Mouse (Mus musculus) megakaryocyte, adult 5-6 weeks (primary cell): ENCODE measurements around the gene Mphosph8. TPM values are rescaled to one million over a fixed set of nuclear protein-coding genes. Genes with fewer than 3 reads are reported as not detected.
A peak's percentile ranks its signal among the peaks of the same experiment; 100 is the strongest.

ENCODE experiments used
- ATAC-seq: 2 replicates; pipeline ENCODE4 v1.8.0; 2016; ENCODE audit warnings: mild to moderate bottlenecking, inconsistent platforms; ENCODE audit not compliant: poor library complexity, severe bottlenecking
- total RNA-seq, 2 experiments: library from RNA; stranded (forward) in 1 of 2; stranded (reverse) in 1 of 2; fragments of 153-499, 151-499 nt in 1 of 2; fragments of 221-1000, 200-1000 nt in 1 of 2; gene quantifications; 2 replicates each; pipeline versions ENCODE4 v1.2.3 to v1.2.4; 2015 to 2017

Mphosph8 gene
- total RNA-seq (2015) (27.7 and 29.8 TPM in 2 replicates), total RNA-seq (2017) (22.9 and 32.1 TPM in 2 replicates)

DNA sequence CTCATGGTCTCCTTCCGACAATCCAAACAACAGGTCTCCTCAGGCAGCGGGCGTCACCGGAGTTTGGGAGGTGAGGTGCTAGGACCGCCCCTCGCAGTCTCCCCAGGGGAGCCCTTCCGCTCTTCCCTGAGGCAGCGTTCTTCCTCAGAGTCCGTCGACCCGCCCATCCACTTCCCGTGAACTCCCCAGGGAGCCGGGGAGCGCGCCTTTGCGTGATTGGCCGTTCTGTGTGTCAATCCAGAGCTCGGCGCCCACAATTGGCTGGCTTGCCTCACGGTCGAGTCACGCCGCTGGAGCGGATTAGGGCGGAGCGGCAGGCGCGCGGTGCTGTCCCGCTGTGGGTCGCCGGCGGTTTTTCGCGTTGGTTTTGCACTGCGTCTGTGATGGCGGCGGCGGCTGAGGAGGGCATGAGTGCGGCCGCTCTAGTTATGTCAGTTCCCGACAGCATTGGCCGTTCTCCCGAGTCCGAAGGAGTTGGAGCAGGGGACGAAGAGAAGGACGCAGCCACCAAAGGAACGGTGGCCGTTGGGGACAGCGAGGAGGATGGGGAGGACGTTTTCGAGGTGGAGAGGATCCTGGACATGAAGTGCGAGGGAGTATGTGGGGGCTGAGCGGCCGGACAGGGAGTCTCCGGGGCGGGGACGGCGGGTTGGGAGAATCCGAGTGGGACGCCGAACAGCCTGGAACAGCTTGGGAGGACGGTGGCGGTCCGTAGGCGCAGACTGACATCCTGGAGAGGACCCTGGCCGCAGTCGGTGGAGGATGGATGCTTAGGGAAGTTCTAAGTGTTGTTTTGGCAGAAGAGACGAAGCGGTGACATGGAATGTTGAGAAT is at the start of gene Mphosph8:
Mphosph8 (plus strand) TSS at position 280 of the 834 bp plus-strand sequence.
- ATAC-seq, result peak; percentile 99

DNA sequence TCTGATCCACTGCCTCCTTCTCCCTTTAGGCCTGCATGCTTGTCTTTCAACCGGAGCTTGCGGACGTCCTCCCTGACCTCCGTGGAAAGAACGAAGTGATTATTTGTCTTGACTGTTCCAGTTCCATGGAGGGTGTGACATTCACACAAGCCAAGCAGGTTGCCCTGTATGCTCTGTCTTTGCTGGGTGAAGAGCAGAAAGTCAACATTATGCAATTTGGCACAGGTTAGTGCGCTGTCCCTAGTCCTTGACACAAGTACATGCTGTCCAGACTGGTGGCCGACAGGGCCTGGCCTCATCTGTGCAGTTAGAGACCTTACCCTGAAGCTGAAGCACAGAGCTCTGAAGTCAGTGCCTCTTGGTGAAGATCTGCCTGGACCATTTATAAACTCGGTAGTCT is 47.6 kb upstream of the Mphosph8 start:
- no peak for ATAC-seq

DNA sequence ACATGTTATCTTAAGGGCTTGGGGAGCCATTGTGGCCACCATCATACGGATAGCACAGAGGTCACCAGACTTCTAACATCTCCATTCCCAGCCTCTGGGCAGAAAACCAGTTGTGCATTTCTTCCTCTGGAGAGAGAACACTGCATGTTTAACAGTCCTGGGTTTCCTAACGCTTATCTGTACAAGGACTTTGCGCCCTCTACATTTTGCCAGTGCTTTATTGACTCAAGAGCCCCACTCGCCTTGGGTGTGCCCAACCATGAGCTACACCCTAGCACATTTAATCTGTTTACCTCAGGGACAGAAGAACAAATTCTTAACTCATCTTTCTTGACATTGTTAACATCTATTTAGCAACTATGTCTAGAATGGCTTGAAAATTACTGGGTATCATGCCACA is 41.8 kb upstream of the Mphosph8 start:
- no peak for ATAC-seq

DNA sequence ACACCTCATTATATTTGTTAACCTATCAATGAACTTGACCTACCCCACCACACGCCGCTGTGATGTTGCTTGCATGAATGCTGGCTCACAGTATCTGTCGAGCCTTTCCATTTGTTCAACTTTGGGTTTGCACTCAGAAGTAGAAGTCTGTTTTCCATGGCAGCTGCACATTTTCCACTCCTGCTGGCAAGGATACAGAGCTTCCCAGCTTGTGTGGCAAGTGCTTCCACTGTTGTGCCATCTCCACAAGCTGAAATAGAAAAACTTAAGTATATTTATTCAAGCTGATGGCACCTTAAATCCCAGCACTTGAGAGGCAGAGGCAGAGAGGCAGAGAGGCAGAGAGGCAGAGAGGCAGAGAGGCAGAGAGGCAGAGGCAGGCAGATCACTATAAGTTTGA is 39.7 kb upstream of the Mphosph8 start:
- no peak for ATAC-seq

DNA sequence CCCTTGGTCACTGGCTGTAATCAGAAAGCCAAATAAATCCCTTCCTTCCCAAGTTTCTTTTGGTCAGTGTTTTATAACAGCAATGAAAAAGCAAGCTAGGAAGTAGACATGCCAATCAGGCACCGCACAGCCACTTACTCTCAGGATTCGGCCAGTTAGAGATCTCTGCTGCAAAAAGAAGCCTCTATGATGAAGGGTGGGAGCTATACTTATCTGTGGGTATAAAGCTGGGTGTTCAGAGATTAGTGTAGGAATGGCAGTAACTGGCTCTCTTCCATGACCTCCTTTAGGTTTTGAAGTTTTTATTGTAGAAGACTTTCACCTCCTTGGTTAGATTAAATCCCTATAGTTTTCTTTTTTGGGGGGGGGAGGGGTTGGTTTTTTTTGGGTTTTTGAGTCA is 36.9 kb upstream of the Mphosph8 start:
- no peak for ATAC-seq

DNA sequence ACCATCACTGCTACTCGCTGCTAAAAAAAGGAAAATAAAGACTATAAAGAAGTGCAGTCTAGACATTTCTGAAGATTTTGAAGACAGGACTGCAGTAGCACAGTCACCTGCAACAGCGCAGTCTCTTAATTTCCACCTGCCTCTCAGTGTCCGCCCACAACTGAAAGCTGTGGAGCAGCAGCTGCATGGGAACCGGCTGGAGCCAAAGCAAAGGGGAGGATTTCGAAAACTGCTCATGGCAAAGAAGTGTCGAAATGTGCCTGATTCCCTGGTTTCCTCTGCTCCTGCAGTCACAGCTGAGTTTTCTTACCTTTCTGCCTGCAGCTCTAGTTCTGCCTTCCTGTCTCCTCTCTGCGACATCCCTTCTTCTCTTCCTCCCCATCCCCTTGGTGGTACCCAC is 20.8 kb upstream of the Mphosph8 start:
- no peak for ATAC-seq

DNA sequence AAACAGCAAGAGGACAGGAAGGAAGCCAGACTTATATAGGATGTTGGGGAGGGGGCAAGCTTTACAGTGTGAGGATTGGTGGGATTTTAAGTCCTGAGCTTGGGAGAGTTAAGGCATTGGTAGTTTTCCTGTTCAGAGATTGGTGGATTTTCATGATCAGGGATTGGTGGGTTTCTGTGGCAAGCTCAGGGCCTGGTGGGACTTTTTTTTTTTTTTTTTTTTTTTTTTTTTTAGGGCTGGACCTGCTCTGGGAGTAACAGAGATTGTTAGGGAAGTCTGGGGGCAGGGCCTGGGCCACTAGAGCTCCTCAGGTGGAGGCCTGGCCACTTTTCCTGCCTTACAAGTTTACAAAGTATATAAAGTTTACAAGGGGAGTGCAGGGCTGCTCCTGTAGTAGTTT is 18.6 kb upstream of the Mphosph8 start:
- no peak for ATAC-seq

DNA sequence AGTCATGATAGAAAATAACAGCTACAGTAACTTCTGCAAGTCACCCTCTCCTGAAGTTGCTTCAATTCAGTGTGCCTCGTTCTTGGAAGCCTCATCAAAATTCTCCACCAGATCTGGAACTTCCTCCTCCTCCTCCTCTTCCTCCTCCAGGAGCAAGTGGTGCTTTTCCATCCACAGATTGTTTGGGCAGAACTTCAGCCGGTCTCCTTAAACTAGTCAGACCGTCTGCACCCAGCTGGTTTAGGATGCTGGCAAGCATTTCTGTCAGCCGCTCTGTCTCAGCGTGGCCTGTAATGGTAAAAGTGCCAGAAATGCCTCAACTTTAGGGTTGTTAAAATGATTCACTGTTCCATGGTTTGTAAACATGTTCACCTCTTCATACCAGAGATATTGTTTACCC is 2.4 kb upstream of the Mphosph8 start:
- ATAC-seq, result no peak

DNA sequence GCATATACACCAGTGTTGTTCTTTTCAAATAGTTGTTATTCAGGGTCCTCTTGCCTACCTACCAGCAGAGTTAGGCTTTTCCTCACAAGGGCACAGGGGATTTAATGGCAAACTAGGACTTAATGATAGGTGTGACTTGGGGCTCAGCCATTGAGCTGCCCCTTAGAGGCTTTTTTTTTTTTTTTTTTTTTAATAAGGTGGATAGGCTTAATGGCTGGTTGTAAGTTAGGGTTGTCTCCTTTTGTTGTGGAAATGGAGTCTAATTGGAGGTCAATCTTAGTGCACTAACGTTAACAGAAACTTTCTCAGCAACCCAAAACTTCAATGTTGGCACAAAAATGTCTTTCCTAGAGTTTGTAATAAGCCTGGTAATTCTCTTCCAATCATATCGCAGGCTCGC is 1.1 kb upstream of the Mphosph8 start:
- no peak for ATAC-seq

DNA sequence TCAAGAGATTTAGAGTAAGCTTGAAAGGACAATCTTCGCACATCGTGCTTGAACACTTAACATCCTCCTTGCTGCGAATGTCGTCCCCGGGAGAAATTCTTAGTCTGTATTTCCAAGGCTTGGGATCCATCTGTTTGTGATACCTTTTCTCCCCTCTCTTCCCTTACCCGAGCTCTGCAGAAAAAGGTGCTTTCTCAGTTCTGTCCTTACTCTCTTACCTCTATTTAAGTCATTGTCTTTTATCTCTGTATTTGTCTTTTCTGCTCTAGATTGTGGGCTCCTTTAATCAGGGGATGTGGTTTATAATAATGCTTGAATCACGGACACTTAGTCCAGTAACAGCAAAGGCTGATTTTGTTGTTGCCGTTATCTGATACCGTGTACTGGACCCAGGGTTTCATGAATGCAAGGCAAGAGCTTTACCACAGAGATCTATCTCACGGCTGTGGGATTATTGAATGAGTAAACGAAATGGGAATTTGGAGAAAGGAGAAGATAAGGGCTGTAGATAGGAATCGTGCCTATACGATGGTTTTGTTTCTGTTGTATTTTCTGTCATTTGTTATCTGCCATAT is 1.1 kb downstream of the Mphosph8 start:
- ATAC-seq, result no peak

DNA sequence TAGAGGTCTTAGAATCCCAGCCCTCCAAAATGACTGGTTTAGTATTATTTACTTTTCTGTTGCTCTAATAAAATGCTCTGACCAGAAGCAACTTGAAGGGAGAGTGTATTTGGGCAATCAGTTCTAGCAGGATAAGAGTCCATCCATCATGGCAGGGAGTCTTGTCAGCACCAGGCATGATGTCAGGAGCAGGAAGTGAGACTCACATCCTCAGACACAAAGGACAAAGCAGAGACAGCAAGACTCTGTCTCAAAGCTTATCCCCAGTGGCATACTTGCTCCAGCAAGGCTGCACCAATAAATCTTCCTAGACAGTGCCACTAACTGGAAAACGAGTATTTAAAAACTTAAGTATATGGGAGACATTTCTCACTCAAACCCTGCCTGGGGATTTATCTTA is 17.4 kb downstream of the Mphosph8 start:
- no peak for ATAC-seq

DNA sequence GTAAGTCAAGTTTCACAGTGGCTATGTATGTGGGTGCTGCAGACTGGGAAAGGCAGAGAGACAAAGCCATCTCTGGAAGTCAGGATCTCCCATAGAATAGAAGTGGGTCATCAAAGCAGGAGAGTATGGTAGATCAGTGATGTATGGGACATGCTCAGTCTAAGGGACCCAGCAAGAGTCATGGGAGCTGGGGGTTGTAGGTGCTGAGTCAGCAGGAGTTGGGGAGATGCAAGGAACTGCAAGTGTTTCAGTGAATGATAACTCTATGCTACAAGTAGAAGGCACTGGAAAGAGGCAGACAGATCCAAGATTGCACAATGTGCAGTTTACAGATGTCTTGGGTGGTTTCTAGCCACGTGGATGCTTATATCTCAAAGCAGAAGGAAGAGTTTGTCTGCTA is 21.1 kb downstream of the Mphosph8 start:
- no peak for ATAC-seq

DNA sequence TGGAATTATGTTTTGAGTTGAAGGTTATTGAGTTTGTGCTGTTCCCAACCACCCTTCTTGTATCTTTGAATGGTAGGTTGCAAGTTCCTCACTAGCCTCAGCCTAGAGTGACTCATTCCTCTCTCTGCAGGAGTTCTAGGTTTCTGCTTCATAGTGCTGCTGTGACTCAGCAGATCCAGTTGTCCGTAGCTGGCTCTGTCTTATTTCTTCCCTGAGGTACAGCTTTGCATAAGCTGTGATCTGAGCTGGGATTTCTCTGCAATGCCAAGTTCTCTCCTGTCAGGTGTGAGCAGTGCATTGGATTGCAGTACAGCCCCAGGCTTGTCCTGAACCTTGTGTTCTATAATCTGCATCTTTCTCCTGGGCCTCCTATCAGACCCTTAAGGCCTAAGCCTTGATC is 21.7 kb downstream of the Mphosph8 start:
- no peak for ATAC-seq

DNA sequence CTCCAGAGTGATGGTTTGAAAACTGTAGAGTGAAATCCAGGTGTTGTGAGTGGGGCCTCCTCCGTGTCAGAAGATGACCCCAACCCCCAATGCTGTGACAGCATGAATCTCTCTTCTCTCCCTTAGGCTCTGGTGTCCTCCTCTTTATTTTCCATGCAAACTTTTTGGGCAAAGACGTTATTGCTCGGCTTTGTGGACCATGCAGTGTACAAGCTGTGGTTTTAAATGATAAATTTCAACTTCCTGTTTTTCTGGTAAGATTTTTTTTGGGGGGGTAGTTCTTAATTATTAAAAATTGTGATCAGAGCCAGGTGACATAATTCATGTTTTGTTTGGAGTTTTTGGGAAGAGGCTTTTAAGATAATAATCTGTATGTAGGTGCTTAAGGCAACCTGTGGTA is 27.4 kb downstream of the Mphosph8 start:
- no peak for ATAC-seq

DNA sequence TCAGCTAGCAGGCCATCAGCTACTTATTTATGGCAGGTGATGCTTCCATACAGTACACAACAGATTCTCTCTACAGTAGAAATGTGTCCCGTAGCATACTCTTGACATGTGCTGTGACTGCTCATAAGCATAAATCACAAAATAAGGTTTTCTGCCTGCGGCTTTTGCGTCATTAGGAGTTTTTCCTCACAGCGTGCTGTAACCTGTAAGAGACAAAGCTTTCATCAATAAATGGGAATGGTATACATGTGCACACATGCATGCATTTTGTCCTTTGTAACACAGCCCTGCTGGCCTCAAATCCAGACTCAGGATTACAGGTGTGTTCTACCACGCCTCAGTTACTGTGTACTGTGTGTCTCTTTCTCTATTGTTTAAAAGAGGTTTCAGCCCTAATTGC is 29.8 kb downstream of the Mphosph8 start:
- ATAC-seq, result no peak

DNA sequence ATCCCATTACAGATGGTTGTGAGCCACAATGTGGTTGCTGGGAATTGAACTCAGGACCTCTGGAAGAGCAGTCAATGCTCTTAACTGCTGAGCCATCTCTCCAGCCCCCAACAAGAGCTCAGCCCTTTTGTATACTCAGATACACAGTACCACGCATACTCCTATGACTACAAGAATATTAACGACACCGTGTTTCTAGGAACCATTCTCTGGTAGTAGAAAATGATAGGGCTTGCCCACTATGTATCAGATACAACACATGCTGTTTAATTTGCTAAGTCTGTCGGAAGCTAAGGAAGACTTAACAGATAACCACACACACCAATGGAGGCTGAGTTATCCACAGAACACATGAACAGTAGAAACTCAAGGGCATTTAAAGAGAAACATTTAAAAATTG is 34.6 kb downstream of the Mphosph8 start:
- no peak for ATAC-seq

DNA sequence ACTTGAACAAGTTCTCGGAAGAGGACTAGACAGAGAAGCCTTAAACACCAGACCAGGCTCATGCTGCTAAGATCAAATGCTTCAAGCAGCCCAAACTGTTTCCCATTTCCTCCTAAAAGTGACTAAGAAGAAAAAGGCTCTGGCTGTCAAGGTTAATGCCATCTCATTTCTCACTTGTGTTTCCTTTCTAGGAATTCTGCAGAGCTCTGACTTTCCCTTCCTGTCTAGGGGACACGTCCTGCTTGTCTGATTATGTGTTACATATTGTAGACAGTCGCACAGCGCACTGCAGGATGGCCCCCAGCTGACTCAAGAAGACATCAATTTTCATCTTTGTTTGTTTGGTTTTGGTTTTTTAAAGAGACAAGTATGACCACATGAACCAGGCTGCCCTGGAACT is 37.6 kb downstream of the Mphosph8 start:
- ATAC-seq, result no peak

DNA sequence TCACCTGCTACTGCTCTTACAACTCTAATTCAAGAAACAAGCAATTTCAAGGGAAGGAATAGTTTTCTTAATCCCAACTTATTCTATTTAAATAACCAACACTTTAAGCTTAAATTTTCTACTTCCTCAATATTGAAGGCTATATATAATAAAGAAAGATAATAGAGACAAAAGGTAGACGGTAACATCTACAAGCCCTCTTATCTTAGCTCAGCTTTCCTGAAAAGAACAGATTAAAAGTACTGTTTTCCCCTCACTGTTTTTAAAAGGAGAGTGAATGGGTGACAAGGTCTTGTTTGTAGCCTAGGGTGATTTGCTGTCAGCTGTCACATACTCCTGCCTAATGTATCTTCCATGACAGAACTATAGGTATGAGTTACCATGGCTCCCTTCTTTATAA is 58.4 kb downstream of the Mphosph8 start:
- ATAC-seq, result no peak

DNA sequence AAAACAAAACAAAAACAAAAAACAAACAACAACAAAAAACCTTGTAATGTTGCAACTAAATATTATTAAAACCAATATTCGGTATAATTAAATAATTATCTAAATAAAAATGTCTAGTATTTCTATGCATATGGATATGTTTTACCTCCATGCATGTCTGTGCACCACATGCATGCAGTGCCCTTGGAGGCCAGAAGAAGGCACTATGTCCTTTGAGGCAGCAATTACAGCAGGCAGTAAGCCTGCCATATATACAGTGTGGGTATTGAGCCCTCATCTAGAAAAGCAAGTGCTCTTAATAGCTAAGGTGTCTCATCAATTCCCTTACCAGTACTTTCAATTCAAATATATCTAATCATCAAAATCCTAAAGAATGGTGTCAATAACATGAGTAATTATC is 72.1 kb downstream of the Mphosph8 start:
- ATAC-seq, result no peak
